Mouse (Mus musculus) splenic B cell, adult 2 months (primary cell): Measurements from ENCODE around the gene Togaram1.

Experiments used
- DNase-seq: peaks from one replicate; pipeline ENCODE4 v3.0.0-alpha.2; 2011; ENCODE audit warnings: low read depth, low spot score
- H3K27me3 ChIP-seq: 2 replicates; pipeline ENCODE4 v1.6.1; 2012; ENCODE audit warnings: mild to moderate bottlenecking, low read length, moderate library complexity, mixed read lengths; ENCODE audit not compliant: control insufficient read depth, poor library complexity, insufficient read depth, severe bottlenecking
- H3K36me3 ChIP-seq: 2 replicates; pipeline ENCODE4 v1.6.1; 2012; ENCODE audit warnings: mild to moderate bottlenecking, low read length, moderate library complexity, mixed read lengths; ENCODE audit not compliant: control insufficient read depth, poor library complexity, insufficient read depth, severe bottlenecking

Gene Togaram1

DNA sequence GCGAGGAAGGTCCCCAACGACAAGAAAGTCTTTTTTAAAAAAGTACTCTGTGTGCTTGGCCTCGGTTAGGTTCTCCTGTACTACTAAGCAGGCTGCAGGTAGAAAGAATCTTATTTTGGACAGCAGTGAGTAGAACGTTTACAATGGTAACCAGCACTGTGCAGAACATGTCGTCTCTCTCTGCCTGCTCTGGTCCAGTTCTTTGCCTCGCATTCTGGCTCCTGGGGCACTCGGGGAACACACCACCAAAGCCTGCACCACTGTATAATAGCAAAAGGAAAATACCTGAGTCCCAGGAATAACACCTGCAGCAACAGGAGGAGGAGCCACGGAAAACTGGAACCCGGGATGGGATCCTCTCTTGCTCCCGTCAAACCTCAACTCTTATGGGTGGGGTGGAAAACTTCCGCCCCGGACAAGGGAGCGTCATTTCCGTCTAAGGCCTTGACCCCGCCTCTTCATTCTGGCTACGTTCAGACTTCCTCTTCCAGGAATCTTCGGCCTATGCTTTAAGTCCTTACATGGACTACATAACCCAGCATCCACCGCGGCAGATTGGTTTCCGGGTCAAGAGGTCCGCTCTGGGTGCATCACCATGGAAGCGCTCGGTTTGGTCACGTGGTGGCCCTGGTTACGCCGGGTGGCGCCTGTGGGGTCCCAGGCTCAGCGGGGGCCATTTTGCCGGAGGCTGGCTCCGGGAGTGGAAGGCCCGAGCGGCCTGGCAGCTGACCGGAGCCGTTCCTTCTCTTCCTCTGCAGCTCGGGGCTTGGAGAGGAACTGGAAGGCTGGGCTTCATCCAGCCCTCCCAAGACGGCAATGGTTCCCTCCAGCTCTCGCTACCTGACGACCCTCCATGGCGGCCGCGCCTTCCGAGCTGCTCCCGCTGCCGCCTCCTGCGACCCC lies at the start of gene Togaram1, which contains the start of gene Klhl28:
Gene Togaram1, plus strand, starts transcription at position 681 of the 903 bp plus-strand sequence.
Gene Klhl28, minus strand, starts transcription at position 411 of the 903 bp plus-strand sequence.
- peak; percentile 99 for DNase-seq
- H3K36me3 ChIP-seq: no peaks in the 10 kb centered on the region
- H3K27me3 ChIP-seq: no peaks in the 10 kb centered on the region

DNA sequence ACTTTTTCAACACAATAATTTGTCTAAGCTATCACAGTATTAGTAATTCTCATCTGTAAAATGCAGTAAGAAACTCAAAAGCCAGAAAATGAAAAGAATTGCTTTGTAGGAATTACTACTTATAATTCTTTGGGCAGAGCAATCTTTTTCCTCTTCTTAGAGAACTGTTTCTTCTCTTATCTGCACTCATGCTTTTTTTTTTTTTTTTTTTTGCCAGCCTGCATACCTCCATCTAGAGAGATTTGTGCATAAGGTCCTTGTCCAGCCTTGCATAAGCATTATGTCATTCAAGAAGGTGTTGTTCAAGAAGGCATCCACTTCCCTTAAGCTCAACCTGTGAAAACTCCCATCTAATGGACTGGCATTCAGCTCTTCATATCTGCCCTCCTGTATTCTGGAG lies 48.9 kb upstream of the Togaram1 start:
- no peak for DNase-seq
- H3K27me3 ChIP-seq: no peaks in the 10 kb centered on the region

DNA sequence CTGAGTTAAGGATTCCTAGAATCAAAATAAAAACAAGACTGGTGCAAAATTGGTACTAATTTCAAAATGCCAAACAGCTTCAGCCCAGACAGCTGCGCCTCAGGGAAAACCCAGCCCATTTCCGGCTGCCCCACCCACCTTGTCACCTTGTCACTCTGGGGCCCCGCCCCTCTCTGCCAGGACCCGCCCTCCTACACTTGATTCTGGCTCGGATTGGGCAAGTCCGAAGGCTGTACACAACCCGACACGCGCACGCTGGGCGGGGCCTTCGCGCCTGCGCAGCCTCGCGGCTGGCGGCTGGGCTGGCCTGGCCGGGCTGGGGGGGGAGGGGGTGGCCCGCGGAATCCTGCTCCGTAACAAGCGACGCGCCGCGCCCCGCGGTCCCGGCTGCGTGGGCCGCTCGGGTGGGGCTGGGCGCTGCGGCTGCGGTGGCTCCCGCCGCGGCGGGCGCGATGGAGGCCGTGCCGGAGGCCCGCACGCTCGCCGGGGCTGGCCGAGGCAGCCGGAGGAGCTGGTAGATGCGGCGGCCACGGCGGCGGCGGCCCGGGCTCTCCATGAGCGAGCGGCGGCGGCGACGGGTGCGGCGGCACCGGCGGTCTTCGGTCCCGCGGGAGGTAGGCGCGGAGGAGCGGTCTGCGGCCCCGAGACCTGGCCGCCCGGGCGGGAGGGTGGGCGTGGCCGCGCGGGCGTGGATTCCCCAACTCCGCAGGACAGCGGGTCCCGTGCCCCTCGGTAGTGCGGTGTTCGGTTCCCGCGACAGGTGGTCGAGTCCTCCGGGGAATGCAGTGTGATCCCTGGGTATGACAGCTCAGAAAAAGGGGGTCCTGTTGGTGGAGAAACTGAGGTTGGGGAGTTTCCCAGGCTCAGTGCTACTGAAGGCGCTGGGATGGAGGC lies 47.8 kb upstream of the Togaram1 start, which contains the start of gene Gm527:
Gene Gm527, plus strand, starts transcription at position 329 of the 894 bp plus-strand sequence.
- peak; percentile 98 for DNase-seq
- H3K27me3 ChIP-seq: no peaks in the 10 kb centered on the region
- no peaks in the 10 kb centered on the region for H3K36me3 ChIP-seq

More for the DNA sequence above, 48.9 kb upstream of the Togaram1 start:
- no peaks in the 10 kb centered on the region for H3K36me3 ChIP-seq

DNA sequence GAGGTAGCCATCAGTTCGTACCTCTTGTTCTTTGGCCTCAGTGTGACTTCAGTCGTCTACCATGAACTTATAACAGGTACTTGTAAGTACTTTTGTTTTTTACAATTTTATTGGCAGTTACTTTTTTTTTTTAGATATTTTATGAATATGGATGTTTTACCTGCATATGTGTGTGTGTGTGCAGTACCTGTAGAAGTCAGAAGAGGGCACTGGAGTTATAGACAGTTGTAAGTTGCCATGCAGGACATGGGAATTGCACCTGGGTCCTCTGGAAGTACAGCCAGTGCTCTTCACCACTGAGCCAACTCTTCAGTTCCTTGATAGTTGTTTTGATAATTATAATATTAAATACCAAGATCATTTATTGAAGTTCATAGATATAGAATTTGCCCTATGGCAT lies 28.1 kb upstream of the Togaram1 start:
- peak; percentile 55 for DNase-seq
- Histone ChIP-seq H3K27me3 (no peaks in the 10 kb centered on the region), H3K36me3 (no peaks in the 10 kb centered on the region)

DNA sequence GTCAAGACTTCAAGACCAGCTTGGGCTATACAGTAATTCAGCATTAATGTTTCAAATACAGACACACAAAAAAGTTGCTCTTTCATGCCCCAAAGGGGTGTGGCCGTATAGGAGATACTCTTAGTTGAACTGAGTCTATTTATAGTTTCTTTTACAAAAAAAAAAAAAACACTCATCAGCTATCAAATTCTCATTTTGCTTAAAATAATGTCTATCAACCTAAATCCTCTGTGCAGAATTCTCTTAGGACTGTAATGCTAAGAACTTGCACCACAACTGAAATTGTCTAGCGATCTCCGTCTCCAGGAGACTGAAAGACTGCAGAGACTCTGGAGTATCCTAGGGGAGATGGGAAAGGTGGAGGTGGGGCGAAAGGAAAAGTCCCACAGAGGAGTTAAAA lies 1.0 kb upstream of the Togaram1 start:
- Histone ChIP-seq H3K36me3 (no peaks in the 10 kb centered on the region), H3K27me3 (no peaks in the 10 kb centered on the region)
- DNase-seq: no peak

DNA sequence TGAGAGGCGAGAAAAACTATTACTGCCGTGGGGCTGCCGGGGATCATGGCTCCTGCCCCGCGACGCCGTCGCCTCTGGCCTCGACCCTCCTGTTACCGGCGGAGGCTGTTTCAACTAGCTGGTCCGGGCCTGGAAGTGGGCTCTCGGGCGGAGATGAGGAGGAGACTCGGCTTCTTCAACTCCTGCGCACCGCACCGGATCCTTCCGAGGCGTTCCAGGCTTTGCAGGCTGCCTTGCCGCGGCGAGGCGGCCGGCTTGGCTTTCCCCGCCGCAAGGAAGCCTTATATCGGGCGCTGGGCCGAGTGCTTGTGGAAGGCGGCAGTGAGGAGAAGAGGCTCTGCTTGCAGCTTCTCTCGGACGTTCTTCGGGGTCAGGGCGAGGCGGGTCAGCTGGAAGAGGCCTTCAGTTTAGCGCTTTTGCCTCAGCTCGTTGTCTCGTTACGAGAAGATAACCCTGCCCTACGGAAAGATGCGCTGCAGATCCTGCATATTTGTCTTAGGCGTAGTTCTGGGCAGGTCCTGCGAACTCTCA lies 562 bp downstream of the Togaram1 start:
- peak; percentile 45 for DNase-seq
- no peaks in the 10 kb centered on the region for H3K27me3 ChIP-seq
- no peaks in the 10 kb centered on the region for H3K36me3 ChIP-seq

DNA sequence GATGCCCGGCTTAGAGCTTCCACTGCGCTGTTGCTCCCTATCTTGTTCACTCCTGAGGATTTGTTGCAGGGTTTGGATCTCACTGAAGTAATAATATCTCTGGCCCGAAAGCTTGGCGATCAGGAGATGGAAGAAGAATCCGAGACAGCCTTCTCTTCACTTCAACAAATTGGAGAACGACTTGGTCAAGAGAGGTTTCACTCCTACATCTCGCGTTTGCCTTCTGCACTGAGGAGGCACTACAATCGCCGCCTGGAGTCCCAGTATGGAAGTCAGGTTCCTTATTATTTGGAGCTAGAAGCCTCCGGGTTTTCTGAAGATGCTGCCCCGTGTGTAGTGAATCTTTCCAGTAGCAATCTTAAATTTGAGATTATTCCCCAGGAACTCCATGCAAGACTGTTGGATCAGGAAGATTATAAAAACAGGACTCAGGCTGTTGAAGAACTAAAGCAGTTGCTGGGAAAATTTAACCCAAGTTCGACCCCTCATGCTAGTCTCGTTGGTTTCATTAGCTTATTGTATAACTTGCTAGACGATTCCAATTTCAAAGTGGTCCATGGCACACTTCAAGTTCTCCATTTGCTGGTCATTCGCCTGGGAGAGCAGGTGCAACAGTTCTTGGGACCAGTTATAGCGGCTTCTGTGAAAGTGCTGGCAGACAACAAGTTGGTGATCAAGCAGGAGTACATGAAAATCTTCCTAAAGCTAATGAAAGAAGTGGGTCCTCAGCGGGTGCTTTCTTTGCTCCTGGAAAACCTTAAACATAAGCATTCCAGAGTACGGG lies 1.2 kb downstream of the Togaram1 start:
- DNase-seq: peak; percentile 17
- no peaks in the 10 kb centered on the region for H3K36me3 ChIP-seq
- no peaks in the 10 kb centered on the region for H3K27me3 ChIP-seq

DNA sequence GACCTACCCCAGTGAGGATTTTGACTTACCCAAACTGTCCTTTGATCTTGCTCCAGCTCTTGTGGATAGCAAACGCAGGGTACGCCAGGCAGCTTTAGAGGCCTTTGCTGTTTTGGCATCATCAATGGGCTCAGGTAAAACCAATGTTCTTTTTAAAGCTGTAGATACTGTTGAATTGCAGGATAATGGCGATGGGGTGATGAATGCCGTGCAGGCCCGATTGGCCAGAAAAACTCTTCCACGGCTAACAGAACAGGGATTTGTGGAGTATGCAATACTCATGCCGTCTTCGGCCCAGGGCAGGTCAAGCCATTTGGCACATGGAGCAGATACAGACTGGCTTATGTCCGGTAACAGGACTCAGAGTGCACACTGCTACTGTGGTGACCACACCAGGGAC lies 1.9 kb downstream of the Togaram1 start:
- no peaks in the 10 kb centered on the region for H3K36me3 ChIP-seq
- H3K27me3 ChIP-seq: no peaks in the 10 kb centered on the region
- peak; percentile 4 for DNase-seq

DNA sequence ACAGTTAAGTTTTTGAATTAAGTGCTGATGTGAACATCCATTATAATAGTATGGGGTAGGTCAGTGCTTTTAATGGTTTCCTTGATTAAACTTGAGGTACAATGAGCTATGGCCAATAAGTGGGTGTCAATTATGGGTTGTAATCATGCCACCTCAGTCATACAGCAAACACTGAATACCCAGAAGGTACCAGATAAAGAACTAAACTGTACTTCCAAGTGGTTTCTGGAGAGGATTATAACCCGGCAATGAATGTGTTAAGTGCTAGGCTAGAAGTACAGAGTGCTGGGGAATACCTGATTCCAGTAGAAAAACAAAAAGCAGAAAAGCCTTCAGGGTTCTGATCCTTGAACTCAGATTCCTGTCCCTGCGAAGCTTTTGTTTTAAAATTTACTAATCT lies 2.5 kb downstream of the Togaram1 start:
- no peak for DNase-seq
- Histone ChIP-seq H3K27me3 (no peaks in the 10 kb centered on the region), H3K36me3 (no peaks in the 10 kb centered on the region)

DNA sequence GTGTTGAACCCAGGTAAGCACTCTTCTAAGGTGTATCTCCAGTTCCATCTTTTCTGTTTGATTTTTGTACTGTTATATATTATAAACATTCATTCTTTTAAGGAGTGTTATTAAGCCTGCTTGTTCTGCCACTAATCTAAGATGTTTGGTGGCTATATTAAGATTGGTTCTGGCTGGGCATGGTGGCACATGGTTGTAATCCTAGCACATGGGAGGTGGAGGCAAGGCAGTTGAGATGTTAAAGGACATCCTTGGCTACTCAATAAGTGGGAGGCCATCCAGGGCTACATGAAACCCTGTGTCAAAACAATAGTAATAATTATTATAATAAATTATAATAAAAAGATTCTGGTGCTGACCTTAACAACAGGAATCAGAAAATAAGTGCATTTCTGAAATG lies 5.8 kb downstream of the Togaram1 start:
- H3K27me3 ChIP-seq: no peaks in the 10 kb centered on the region
- H3K36me3 ChIP-seq: no peaks in the 10 kb centered on the region
- DNase-seq: no peak

DNA sequence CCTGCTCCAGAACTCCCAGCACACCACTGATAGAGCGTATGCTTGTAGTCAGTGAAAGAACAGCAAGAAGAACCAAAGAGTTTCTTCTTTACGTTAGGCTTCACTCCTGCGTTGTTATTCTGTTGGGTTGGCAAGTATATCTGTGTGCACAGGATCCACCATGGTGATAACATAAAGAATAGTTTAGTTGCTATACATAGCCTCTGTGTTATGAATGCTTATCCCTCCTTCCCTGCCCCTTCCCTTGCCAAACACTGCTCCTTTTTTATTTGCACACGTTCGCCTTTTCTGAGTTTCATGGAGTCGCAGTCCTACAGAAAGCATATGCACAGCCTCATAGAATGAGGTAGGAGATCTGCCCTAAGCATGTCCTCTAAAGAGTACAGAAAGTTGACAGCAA lies 6.5 kb downstream of the Togaram1 start:
- no peaks in the 10 kb centered on the region for H3K27me3 ChIP-seq
- no peaks in the 10 kb centered on the region for H3K36me3 ChIP-seq
- no peak for DNase-seq

DNA sequence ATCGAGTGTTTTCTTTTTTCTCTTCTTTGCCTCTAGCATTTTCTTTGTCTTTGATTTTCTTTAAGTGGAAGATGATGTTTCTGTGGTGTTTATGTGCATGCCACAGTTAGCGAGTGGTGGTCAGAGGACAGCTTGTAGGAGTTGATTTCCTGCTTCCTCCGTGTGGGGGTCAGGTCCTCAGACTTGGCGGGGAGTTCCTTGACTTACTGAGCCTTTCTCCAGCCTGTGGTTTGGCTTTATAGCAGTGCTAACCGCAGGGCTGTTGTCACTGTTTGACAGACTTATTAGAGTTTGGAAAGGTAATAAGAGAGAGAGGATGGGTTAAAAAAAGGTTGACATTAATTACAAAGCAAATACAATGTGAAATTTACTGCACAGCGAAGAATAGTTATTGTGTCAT lies 10.0 kb downstream of the Togaram1 start:
- peak; percentile 4 for DNase-seq

DNA sequence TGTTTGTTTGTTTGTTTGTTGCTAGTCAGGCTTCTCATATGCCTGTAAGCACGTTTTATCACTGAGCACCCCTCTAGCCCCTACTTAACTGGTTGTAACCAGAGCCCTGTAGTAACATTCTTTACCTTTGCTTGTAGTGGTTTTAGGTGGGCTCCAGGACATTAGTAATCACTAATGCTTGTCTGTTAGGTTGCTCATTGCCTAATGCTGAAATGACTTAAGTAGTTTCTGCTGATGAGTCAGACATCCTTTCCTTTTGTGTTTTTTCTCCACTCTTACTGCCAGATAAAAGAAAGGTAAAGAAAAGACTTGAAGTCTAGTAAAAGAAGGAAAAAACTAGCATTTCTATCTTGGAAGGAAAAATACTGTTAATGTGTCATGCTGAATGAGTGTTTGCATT lies 10.6 kb downstream of the Togaram1 start:
- Histone ChIP-seq H3K36me3 (0 out of 2 replicates have a peak, but pooled peaks cover 2% of the 10 kb centered on the region), H3K27me3 (no peaks in the 10 kb centered on the region)
- DNase-seq: no peak

More for the DNA sequence above, 10.0 kb downstream of the Togaram1 start:
- 0 out of 2 replicates have a peak, but pooled peaks cover 2% of the 10 kb centered on the region for H3K36me3 ChIP-seq
- H3K27me3 ChIP-seq: no peaks in the 10 kb centered on the region

DNA sequence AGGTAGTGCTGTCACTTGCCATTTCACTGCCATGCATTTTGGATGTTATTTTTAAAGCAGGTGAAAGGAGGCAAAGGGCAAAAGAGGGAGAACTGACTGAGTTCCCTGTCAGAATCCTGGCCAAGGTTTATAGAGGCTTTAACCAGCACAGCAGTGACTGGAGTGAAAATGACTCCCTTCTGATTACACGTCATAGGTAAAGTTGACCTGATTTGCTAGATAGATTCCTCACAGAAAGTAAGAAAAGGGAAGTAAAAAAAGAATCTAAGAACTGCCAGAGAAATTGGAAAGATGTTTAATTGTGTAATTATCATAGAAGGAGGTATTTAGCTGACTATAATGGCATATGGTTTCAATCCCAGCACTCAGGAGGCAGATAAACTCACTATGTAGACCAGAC lies 11.9 kb downstream of the Togaram1 start:
- no peak for DNase-seq
- Histone ChIP-seq H3K27me3 (no peaks in the 10 kb centered on the region), H3K36me3 (0 out of 2 replicates have a peak, but pooled peaks cover 2% of the 10 kb centered on the region)
